Mouse (Mus musculus): Measurements from ENCODE around the gene Klc4.

DNA sequence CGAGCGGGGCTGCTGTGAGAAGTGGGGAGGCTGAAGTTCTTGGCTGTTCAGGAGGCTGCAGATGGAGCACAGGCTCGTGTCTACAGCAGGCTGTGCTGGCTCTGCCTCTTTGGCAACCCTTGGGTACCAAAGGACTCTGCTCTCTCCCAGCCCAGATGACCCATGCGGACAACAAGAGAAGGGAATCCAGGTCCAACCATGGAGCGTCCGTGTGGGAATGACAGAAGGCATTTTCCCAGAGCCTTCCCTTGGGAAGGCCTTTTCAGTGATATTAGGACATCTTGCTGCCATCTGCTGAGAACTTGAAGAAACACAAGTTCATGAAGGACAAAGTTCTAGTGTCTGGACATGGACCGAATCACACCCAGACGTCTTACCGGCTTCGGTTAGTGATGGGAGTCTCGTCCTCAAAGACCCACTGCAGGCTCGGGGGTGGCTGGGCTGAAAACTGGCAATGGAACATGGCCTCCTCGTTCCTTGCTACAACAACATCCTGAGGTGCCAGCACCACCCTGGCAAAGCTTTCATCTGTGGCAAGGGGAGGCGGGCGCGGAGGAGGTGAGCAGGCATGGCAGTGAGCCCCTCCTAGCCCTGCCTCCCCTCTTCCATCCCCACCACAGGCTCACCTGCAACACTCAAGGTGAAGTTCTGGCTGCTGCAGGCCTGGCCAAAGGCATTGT is 56.0 kb downstream of the Klc4 start:
- TF ChIP-seq CTCF (IDR thresholded peaks at IDR 0.05; ENCODE audit: low read depth) (no peak), EP300 (IDR thresholded peaks at IDR 0.05; ENCODE audit: low read depth) (no peak)
